Mouse (Mus musculus) olfactory bulb, adult 2 months (tissue): ENCODE measurements at regions not wholly inside any gene's neighbourhood (a gene's known extent, or its start where the extent isn't known, plus 50 kb on each side); places are given as distances from the start of the nearest gene placed in this dataset.

Experiments
- CTCF ChIP-seq: fragments of 200-500 bp; IDR thresholded peaks from 2 replicates; pipeline ENCODE4 v1.5.1; 2012; ENCODE audit warnings: low read depth, mild to moderate bottlenecking, low read length, moderate library complexity; ENCODE audit not compliant: insufficient read depth
- POLR2A ChIP-seq: fragments of 200-500 bp; IDR thresholded peaks from 2 replicates; pipeline ENCODE4 v1.6.1; 2012; ENCODE audit warnings: mild to moderate bottlenecking, low read depth, low read length, moderate library complexity; ENCODE audit not compliant: insufficient read depth

DNA sequence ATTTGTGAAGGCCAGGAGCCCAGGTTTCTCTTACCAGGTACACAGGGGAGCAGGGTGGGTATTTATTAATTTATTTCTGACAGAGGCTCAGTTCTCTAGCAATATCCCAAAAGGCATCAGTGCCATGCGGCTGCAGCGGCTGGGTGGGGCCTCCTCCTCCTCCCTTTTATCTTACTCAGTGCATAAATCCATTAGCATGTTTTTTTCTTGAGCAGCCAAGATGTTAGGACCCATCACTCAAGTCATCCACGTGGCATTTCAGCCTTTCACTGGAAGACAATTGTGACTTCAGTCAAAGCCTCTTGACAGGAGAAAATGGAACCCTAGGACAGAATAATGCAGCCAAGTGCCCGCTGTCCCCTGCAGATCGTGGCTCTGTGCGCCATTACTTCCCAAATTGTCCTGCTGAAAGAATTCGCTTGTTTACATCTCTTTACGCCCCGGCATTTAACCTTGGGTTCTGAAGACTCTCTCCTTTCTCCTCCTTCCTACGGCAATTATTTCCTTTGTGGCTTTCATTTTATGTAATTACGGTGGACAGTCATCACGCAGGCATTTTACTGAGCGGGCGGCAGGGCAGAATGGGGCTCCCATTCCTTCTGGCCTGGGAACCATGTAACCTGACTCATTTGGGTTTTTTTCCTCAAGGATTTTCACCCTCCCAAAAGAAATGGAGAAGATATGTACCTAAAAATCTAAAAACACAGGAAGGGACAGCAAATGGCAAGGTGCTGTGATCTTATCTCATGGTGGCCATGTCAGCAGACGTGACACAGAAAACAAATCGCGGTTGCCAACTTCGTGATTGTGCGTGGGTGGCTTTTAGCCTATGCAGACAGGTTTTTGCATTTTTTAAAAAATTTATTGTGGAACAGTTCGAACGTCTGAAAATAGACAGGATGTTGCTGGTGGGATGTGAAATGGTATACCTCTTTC lies 250.4 kb downstream of the Tcf7l2 start:
- no peak for TF ChIP-seq POLR2A
- no peak for TF ChIP-seq CTCF
